Mouse (Mus musculus) megakaryocyte progenitor cell, adult 5-6 weeks (primary cell): ENCODE measurements at regions not wholly inside any gene's neighbourhood (a gene's known extent, or its start where the extent isn't known, plus 50 kb on each side); places are given as distances from the start of the nearest gene placed in this dataset.

ENCODE experiments used
- ATAC-seq: replicated peaks from 2 replicates; pipeline ENCODE4 v1.8.0; 2016; ENCODE audit warnings: mild to moderate bottlenecking, moderate TSS enrichment, inconsistent platforms; ENCODE audit not compliant: poor library complexity

DNA sequence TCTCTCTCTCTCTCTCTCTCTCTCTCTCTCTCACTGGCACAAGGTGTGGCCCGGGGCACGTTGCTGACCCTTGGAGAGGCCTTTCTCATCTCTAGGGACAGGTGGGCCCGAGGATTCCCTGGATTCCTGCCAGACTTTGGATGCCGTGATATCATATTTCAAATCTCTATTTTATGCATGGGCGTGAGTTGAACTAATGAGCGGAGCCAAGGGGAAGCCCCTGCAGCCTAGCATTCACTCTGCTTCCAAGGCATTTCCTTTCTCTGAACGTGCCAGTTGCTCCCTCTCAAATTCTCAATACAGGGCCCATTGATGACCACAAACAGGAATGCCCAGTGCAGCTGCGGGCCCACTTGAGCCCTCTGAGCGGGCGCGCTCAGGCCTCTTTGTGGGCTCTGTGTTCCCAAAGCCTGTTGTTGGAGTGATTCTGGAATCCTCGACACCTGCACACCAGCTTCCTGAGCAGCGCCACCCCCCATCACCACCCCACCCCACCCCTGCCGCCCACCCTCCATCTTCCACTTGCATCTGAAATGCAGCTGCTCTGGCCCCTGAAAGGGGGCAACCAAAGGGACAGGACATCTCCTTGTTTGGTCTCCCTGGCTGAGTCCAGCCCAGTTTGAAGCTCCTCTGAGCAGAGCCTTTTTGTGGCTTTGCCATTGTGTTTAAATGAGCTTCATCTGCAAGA is 175.0 kb upstream of the Lpp start:
- ATAC-seq: no peak

- ATAC-seq: no peak
Measured at GRCm38 (mm10) chr16:24216828-24217227, 176.5 kb upstream of the Lpp start.

DNA sequence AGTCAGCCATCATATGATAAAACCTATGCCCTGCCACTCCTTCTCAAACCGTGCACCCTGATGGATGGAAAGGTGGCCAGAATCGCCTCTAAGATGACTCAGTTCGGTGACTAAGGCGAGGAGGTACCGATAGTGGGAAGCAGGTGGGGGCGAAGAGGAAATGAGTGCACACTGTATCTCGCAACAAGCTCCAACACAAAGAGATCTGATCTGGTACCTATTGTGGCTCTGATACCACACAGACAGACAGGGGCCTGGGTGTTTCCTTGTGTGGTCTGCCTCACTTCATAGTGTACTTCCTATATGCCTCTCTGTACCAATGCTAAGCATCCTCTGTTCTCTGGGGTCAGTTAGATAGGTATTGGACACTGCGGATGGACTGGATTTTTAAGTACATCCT is 178.0 kb upstream of the Lpp start:
- ATAC-seq: 0 out of 2 replicates have a peak, but pooled peaks have one; percentile 17

DNA sequence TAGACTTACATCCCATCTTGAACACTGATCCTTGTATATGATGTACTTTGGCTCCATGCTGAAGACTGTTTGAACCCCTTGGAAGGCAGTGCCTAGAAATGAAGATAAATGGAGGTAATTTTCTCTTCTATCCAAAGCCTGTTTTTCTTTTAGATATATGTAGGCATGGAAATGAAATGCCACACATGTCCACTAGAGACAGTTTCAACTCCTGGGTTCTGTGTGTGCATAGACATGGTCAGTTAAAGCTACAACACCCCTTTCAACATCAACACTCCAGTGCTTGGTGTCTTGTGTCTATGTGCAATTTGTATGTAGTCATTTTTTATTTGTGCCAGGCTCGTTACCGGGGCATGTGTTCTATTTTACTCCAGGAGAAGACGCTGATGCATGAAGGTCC is 179.7 kb upstream of the Lpp start:
- ATAC-seq: 0 out of 2 replicates have a peak, but pooled peaks have one; percentile 37

- no peak for ATAC-seq
Measured at GRCm38 (mm10) chr16:24212702-24213101, 180.6 kb upstream of the Lpp start.

- no peak for ATAC-seq
Measured at GRCm38 (mm10) chr16:24211588-24211987, 181.7 kb upstream of the Lpp start.

- no peak for ATAC-seq
Measured at GRCm38 (mm10) chr16:24208876-24209275, 184.4 kb upstream of the Lpp start.

DNA sequence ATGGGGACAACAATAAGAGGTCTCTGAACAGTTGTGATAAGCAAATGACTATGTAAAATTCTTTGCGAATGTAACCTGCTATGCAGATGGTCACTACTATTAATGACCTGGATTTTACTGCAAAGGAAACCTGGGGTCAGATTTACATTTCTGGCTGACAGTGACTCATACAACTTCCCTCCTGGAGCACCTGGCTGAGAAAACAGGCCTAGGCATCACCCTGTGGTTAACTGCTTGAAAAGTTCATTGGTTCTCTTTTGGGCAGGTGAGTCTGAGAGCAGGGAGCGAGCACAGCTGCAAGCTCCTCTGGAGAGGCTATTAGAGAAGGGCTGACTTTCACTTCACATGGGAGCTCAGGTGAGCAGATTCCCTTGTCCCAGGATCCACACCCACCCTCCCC is 185.2 kb upstream of the Lpp start:
- no peak for ATAC-seq

DNA sequence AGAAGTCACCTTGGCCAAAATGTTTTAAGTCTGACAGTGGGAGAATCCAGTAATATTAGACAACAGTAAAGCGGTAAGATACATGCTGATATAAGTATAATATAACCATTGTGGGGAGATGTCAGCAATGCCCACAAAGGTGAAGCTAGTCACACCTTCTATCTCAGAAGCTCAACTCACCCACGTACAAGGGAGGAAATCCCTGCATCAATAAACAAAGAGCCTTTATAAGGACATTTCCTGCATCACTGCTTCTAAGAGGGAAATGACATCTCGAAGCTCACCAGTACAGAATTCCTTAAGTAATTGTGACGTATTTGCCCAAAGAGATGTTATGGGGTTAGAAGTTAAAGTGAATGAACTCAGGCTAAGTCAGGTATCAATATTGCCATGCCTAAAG is 186.3 kb upstream of the Lpp start:
- ATAC-seq: no peak

DNA sequence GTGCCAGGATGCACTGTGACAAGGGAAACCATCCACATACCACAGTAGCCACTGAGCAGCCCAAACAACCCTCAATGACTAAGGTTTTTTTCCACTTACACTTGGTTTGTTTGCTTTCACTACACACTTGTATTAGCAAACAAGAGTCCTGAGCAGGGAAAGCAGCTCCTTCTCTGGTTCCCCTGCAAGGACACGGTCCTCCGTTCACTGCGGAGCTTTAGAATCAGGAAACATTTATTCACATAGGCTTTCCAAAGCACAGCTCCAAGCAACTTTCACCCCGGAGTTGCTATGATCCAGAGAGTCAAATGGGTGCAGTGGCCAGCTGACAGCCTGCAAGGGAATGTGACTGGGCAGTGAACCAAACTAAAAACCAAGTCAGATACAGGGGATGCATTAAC is 186.8 kb upstream of the Lpp start:
- no peak for ATAC-seq

DNA sequence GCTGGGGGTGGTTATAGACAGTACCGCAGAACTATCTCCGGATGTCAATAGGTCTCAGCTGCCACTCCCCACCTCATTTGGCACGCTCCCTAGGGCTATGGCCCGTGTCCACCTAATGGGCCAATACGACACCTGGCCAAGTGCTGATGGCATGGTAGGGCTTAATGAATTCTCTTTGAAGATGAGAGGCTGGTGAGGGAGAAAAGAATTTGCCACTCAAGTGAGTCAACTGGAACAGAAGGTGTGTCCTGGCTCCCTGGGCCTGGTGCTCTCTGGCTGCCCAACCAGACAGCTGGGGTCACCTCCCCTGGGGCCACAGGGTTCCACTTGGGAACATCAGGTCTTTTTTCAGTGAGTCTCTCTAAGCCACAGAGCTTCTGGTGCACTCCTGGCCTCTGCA is 187.7 kb upstream of the Lpp start:
- no peak for ATAC-seq

DNA sequence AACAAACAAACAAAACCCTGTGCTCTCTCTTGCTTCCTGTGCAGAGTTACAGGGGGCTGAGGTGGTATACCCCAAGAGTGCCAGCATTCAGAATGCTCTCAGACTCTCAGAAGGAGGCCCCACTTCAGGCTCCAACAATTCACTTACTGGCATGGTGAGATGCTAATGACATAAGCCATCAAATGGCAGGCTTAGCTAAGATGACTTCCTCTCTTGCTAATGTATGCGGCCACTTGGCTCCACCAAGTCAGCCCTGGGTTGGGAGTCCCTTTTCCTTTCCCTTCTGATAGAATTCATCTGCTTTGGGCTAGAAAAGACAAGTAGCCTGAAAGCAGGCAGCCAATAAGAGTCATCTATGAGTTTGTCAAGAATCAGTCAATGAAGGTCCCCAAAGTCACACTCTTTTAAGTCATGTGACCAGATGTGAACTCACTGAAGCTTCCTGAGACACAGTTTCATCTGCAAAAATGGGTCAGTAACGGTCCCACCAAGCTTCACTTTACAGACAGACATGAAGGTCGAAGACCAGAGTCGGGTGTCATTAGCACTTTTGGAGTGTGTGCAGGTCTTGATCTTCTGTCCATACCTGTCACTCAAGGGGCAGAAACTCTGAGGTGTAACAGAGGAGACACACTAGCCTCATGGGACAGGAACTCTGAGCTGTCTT is 189.1 kb upstream of the Lpp start:
- no peak for ATAC-seq

DNA sequence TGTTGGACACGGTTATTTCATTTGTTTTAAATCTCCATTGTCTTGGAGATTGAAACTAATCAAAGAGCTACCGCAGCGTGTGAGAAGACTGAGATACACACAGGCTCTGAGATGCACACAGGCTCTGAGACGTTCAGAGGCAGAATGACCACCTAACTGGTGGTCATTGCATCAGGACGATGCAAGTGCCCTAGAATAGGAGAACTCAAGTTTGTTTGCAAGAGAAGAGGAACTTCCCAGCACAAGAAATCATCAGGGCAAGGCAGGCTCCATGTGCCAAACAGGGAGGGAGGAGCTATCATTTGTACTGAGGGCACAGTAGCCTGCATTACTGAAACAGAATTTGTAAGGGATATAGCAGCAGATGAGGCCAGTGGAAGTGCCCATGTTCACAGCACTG is 190.7 kb upstream of the Lpp start:
- peak; percentile 69 for ATAC-seq

- no peak for ATAC-seq
Measured at GRCm38 (mm10) chr16:24201455-24201854, 191.9 kb upstream of the Lpp start.

DNA sequence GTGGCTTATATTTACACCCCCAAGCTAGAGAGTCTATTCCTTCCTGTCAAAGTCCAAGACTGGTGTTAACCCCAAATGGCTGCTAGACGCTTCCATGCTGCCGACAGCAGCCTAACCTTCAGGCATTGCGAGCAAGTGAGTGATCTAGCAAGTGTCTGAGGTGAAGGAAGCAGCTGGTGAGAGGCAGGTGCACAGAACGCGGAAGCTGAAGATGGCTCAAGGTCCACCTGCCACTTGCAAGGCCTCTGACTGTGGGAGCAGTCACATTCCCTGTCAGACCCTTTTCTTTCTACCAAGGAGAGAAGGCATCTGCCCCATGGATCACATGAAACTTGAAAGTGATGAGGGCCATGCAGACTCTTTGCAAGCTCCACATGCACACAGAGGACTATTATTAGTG is 193.1 kb upstream of the Lpp start:
- ATAC-seq: no peak

GRCm38 (mm10) chr16:24199408-24200167 is 193.7 kb upstream of the Lpp start:
- peak; percentile 81 for ATAC-seq

DNA sequence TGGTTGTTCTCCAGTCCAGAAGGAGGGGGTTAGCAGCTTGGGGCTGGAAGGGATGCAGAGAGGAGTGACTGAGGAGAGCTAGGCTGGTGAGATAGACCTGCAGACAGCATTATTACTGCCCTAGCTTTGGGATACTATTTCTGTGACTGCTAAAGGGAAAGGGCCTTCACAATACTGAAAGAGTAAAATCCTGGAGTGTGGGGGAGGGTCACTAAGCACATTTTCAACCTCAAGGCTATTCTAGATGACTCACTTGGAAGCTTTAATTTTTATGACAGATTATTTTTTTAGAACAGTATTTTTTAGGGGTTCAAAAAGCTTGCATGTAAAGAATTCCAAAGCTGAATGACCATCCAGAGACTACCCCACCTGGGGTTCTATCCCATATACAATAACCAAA is 195.0 kb upstream of the Lpp start:
- no peak for ATAC-seq

- ATAC-seq: no peak
Measured at GRCm38 (mm10) chr16:24197618-24198017, 195.7 kb upstream of the Lpp start.

GRCm38 (mm10) chr16:24193945-24194344 is 199.4 kb upstream of the Lpp start:
- peak; percentile 70 for ATAC-seq

GRCm38 (mm10) chr16:24193251-24193873 is 199.9 kb upstream of the Lpp start:
- ATAC-seq: peak; percentile 82

DNA sequence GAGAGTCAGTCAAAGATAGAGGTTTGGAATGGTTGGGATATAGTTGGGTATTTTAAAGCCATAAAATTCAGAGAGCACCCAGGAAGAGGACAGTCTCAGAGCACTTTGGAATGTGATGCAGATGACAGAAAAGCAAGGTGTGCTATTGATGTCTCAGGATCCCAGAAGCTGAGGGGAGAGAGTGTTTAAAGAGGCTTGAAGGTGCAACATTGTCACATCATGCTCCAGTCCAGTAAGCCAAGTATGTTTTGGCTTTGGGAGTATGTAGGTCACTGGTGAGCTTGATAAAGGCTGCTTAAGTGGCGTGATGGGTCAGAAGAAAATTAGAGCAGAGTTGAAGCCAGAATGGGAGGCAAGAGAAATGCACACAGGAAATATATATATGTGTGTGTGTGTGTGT is 201.3 kb upstream of the Lpp start:
- no peak for ATAC-seq

- no peak for ATAC-seq
Measured at GRCm38 (mm10) chr16:24187131-24187530, 198.5 kb upstream of the Bcl6 start.
